Mouse (Mus musculus): ENCODE results near the gene Atoh8. TPM values are rescaled to one million over a fixed set of nuclear protein-coding genes. Genes with fewer than 3 reads are reported as not detected.

Atoh8 gene
- polyA plus RNA-seq, 1 experiment from 2014 or later: 32.2 TPM

- H3K27ac ChIP-seq (ENCODE audit: low read length): no peak overlapping the region
- H3K36me3 ChIP-seq (ENCODE audit: control insufficient read depth, insufficient read depth, low read length): no peaks in the 10 kb centered on the region
- H3K4me2 ChIP-seq (ENCODE audit: low read depth, low read length): no peak overlapping the region
- 63% methylated on average over 6 of the region's 6 CpGs for WGBS
- ATAC-seq (ENCODE audit: low read depth): no peak; the same call in 1 of the 2 replicates
- H3K4me1 ChIP-seq (replicated peaks; ENCODE audit: control insufficient read depth, insufficient read depth, low read length): peaks cover 48% of the 10 kb centered on the region
- no peaks in the 10 kb centered on the region for H3K27me3 ChIP-seq (ENCODE audit: control insufficient read depth, insufficient read depth, low read depth, low read length)
- no peak overlapping the region for H3K9ac ChIP-seq (ENCODE audit: low read length)
- no peaks in the 10 kb centered on the region for H3K9me3 ChIP-seq (ENCODE audit: control insufficient read depth, low read length)
- H3K4me3 ChIP-seq (ENCODE audit: low read length): no peak overlapping the region
These were observed 11.5 kb downstream of the Atoh8 start for GRCm38 (mm10) chr6:72223892-72224291.

GRCm38 (mm10) chr6:72222876-72223275 lies 12.5 kb downstream of the Atoh8 start:
- no peak overlapping the region for H3K4me2 ChIP-seq (ENCODE audit: low read depth, low read length)
- H3K4me1 ChIP-seq (replicated peaks; ENCODE audit: control insufficient read depth, insufficient read depth, low read length): peaks cover 57% of the 10 kb centered on the region
- no peak for ATAC-seq (ENCODE audit: low read depth)
- H3K4me3 ChIP-seq (ENCODE audit: low read length): no peak overlapping the region
- no peaks in the 10 kb centered on the region for H3K36me3 ChIP-seq (ENCODE audit: control insufficient read depth, insufficient read depth, low read length)
- H3K27me3 ChIP-seq (ENCODE audit: control insufficient read depth, insufficient read depth, low read depth, low read length): no peaks in the 10 kb centered on the region
- no peaks in the 10 kb centered on the region for H3K9me3 ChIP-seq (ENCODE audit: control insufficient read depth, low read length)
- no peak overlapping the region for H3K9ac ChIP-seq (ENCODE audit: low read length)
- no peak overlapping the region for H3K27ac ChIP-seq (ENCODE audit: low read length)
- 86% methylated on average over 6 of the region's 6 CpGs for WGBS

- Histone ChIP-seq H3K9me3 (ENCODE audit: control insufficient read depth, low read length) (no peaks in the 10 kb centered on the region), H3K4me1 (replicated peaks; ENCODE audit: control insufficient read depth, insufficient read depth, low read length) (peaks cover 60% of the 10 kb centered on the region), H3K4me2 (ENCODE audit: low read depth, low read length) (no peak overlapping the region), H3K4me3 (ENCODE audit: low read length) (no peak overlapping the region), H3K9ac (ENCODE audit: low read length) (peak overlapping the region; percentile 3; the same call in 1 of the 2 replicates), H3K36me3 (ENCODE audit: control insufficient read depth, insufficient read depth, low read length) (no peaks in the 10 kb centered on the region), H3K27ac (ENCODE audit: low read length) (0 out of 2 replicates have a peak overlapping the region, but pooled peaks have one; percentile 13), H3K27me3 (ENCODE audit: control insufficient read depth, insufficient read depth, low read depth, low read length) (no peaks in the 10 kb centered on the region)
- 18% methylated on average over 11 of the region's 11 CpGs for WGBS
- peak; percentile 19; the same call in 1 of the 2 replicates for ATAC-seq (ENCODE audit: low read depth)
These were observed 13.1 kb downstream of the Atoh8 start for GRCm38 (mm10) chr6:72222271-72222724.

DNA sequence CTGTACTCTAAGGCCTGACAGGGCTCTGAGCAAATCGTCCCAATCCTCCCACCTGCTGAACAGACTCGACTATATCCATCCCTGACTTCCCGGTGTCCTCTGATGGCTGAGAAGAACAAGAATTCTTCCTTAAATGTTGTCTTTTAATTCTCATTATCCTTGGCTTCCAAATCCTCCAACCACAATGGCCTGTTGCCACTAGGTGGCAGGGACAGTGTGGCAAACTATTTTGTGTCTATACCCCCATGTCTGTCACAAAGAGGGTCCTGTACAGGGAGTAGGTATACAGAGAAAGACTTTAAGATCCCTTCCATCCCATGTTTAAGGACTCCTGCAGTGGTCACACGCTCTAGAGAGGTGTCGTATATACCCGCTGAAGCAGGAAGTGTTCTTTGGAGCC lies 14.1 kb downstream of the Atoh8 start:
- no peaks in the 10 kb centered on the region for H3K36me3 ChIP-seq (ENCODE audit: control insufficient read depth, insufficient read depth, low read length)
- H3K4me2 ChIP-seq (ENCODE audit: low read depth, low read length): no peak overlapping the region
- 60% methylated on average over 6 of the region's 6 CpGs for WGBS
- H3K9ac ChIP-seq (ENCODE audit: low read length): no peak overlapping the region
- H3K27me3 ChIP-seq (ENCODE audit: control insufficient read depth, insufficient read depth, low read depth, low read length): no peaks in the 10 kb centered on the region
- H3K27ac ChIP-seq (ENCODE audit: low read length): no peak overlapping the region
- no peak for ATAC-seq (ENCODE audit: low read depth)
- no peak overlapping the region for H3K4me3 ChIP-seq (ENCODE audit: low read length)
- no peaks in the 10 kb centered on the region for H3K9me3 ChIP-seq (ENCODE audit: control insufficient read depth, low read length)
- peaks cover 65% of the 10 kb centered on the region for H3K4me1 ChIP-seq (replicated peaks; ENCODE audit: control insufficient read depth, insufficient read depth, low read length)

DNA sequence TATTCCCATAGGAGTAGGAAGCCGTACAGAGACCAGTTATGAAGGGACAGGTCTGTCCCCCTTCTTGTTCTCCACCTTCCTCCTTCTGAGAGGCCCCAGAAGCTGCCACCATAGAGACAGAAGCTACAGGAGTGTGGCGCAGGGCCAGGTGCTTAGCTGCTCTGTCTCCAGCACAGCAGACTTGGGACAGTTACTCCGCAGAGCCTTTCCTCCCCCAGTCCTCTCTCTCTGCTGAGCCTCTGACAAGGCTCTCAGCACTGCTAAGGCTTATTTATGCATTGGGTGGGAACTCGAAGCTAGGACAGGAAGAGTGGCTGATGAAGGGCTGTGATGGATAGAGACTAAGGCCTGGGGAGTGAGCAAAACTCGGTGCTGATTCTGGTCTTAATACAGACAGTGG lies 15.8 kb downstream of the Atoh8 start:
- no peak for ATAC-seq (ENCODE audit: low read depth)
- H3K4me1 ChIP-seq (replicated peaks; ENCODE audit: control insufficient read depth, insufficient read depth, low read length): peaks cover 79% of the 10 kb centered on the region
- H3K4me3 ChIP-seq (ENCODE audit: low read length): no peak overlapping the region
- no peak overlapping the region for H3K4me2 ChIP-seq (ENCODE audit: low read depth, low read length)
- no peaks in the 10 kb centered on the region for H3K36me3 ChIP-seq (ENCODE audit: control insufficient read depth, insufficient read depth, low read length)
- 40% methylated on average over 5 of the region's 5 CpGs for WGBS
- H3K9me3 ChIP-seq (ENCODE audit: control insufficient read depth, low read length): no peaks in the 10 kb centered on the region
- peak overlapping the region; percentile 13; the same call in 1 of the 2 replicates for H3K27ac ChIP-seq (ENCODE audit: low read length)
- no peaks in the 10 kb centered on the region for H3K27me3 ChIP-seq (ENCODE audit: control insufficient read depth, insufficient read depth, low read depth, low read length)
- H3K9ac ChIP-seq (ENCODE audit: low read length): 0 out of 2 replicates have a peak overlapping the region, but pooled peaks have one; percentile 3

DNA sequence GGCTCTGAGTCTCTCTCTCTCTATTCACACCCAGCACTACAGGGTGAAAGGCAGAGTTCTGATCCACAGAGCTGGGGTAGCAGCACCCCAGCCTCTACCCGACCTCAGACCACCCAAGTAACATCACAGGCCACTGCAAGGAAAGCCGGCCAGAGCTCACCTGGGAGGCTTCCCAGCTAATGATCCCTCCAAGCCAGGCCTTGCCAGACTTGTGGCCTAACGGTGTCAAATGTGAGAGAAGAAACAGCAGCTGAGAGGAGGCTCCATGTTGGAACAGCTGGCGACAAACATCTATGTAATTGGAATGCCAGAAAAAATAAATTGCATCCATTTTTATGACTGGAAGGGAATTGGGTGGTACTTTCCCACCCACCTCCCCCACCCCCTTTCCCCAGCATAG lies 17.1 kb downstream of the Atoh8 start:
- Histone ChIP-seq H3K4me2 (ENCODE audit: low read depth, low read length) (no peak overlapping the region), H3K27me3 (ENCODE audit: control insufficient read depth, insufficient read depth, low read depth, low read length) (no peaks in the 10 kb centered on the region), H3K4me3 (ENCODE audit: low read length) (no peak overlapping the region), H3K9ac (ENCODE audit: low read length) (no peak overlapping the region; the same call in 1 of the 2 replicates), H3K4me1 (replicated peaks; ENCODE audit: control insufficient read depth, insufficient read depth, low read length) (peaks cover 83% of the 10 kb centered on the region), H3K27ac (ENCODE audit: low read length) (peak overlapping the region; percentile 94), H3K9me3 (ENCODE audit: control insufficient read depth, low read length) (no peaks in the 10 kb centered on the region), H3K36me3 (ENCODE audit: control insufficient read depth, insufficient read depth, low read length) (no peaks in the 10 kb centered on the region)
- no peak for ATAC-seq (ENCODE audit: low read depth)
- 53% methylated on average over 4 of the region's 4 CpGs for WGBS

DNA sequence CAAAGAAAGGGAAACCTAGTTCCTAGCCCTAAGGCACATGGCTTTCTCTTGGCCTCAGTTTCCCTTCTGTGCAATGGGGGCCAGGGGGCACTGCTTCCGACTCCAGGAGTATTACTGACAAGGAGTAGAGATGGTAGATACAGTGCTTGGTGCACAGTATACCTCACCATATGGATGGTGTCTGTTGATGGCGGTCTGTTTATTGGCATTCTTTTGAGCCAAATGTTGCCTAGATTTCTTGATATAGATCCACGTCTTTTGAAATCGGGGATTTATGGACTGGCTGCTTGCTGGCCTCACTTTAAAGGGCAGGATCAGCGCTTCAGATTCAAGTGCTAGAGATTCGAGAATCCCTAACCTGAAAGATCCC lies 18.0 kb downstream of the Atoh8 start:
- Histone ChIP-seq H3K4me2 (ENCODE audit: low read depth, low read length) (peak overlapping the region; percentile 49), H3K27ac (ENCODE audit: low read length) (peak overlapping the region; percentile 94), H3K4me1 (replicated peaks; ENCODE audit: control insufficient read depth, insufficient read depth, low read length) (peaks cover 82% of the 10 kb centered on the region), H3K9ac (ENCODE audit: low read length) (peak overlapping the region; percentile 39), H3K36me3 (ENCODE audit: control insufficient read depth, insufficient read depth, low read length) (no peaks in the 10 kb centered on the region), H3K9me3 (ENCODE audit: control insufficient read depth, low read length) (no peaks in the 10 kb centered on the region), H3K27me3 (ENCODE audit: control insufficient read depth, insufficient read depth, low read depth, low read length) (no peaks in the 10 kb centered on the region), H3K4me3 (ENCODE audit: low read length) (peak overlapping the region; percentile 14; the same call in 1 of the 2 replicates)
- ATAC-seq (ENCODE audit: low read depth): peak; percentile 26
- 41% methylated on average over 6 of the region's 6 CpGs for WGBS

- Histone ChIP-seq H3K9me3 (ENCODE audit: control insufficient read depth, low read length) (no peaks in the 10 kb centered on the region), H3K27me3 (ENCODE audit: control insufficient read depth, insufficient read depth, low read depth, low read length) (no peaks in the 10 kb centered on the region), H3K27ac (ENCODE audit: low read length) (peak overlapping the region; percentile 94), H3K9ac (ENCODE audit: low read length) (peak overlapping the region; percentile 39), H3K4me3 (ENCODE audit: low read length) (peak overlapping the region; percentile 14), H3K4me2 (ENCODE audit: low read depth, low read length) (peak overlapping the region; percentile 49), H3K36me3 (ENCODE audit: control insufficient read depth, insufficient read depth, low read length) (no peaks in the 10 kb centered on the region), H3K4me1 (replicated peaks; ENCODE audit: control insufficient read depth, insufficient read depth, low read length) (peaks cover 76% of the 10 kb centered on the region)
- 0% methylated on average over 32 of the region's 33 CpGs for WGBS
- ATAC-seq (ENCODE audit: low read depth): peak; percentile 94
These were observed 18.5 kb downstream of the Atoh8 start for GRCm38 (mm10) chr6:72216681-72217414.

GRCm38 (mm10) chr6:72215582-72215981 lies 19.8 kb downstream of the Atoh8 start:
- Histone ChIP-seq H3K4me2 (ENCODE audit: low read depth, low read length) (peak overlapping the region; percentile 42), H3K9ac (ENCODE audit: low read length) (peak overlapping the region; percentile 43; the same call in 1 of the 2 replicates), H3K36me3 (ENCODE audit: control insufficient read depth, insufficient read depth, low read length) (no peaks in the 10 kb centered on the region), H3K27me3 (ENCODE audit: control insufficient read depth, insufficient read depth, low read depth, low read length) (no peaks in the 10 kb centered on the region), H3K4me3 (ENCODE audit: low read length) (no peak overlapping the region), H3K27ac (ENCODE audit: low read length) (peak overlapping the region; percentile 94), H3K4me1 (replicated peaks; ENCODE audit: control insufficient read depth, insufficient read depth, low read length) (peaks cover 83% of the 10 kb centered on the region), H3K9me3 (ENCODE audit: control insufficient read depth, low read length) (no peaks in the 10 kb centered on the region)
- WGBS: 52% methylated on average over 6 of the region's 6 CpGs
- no peak for ATAC-seq (ENCODE audit: low read depth)

Data from lung, embryonic 16.5 days (tissue).